Mouse (Mus musculus) Muller cell, postnatal 12 days (primary cell): ENCODE measurements around the gene Sh3rf3.
A peak's percentile ranks its signal among the peaks of the same experiment; 100 is the strongest.

ENCODE experiments used
- DNase-seq: peaks from one replicate; pipeline ENCODE4 v3.0.0-alpha.2; 2015; ENCODE audit errors: inconsistent ontology term

The Sh3rf3 gene

GRCm38 (mm10) chr10:58915301-58916245, 102.4 kb downstream of the Sh3rf3 start:
- DNase-seq, result no peak

GRCm38 (mm10) chr10:58921643-58922188, 108.6 kb downstream of the Sh3rf3 start:
- DNase-seq, result no peak

GRCm38 (mm10) chr10:58922216-58922829, 109.2 kb downstream of the Sh3rf3 start:
- no peak for DNase-seq

GRCm38 (mm10) chr10:58922993-58923392, 109.8 kb downstream of the Sh3rf3 start:
- no peak for DNase-seq

GRCm38 (mm10) chr10:58926578-58926977, 113.4 kb downstream of the Sh3rf3 start:
- DNase-seq, result no peak

GRCm38 (mm10) chr10:58928952-58929442, 115.8 kb downstream of the Sh3rf3 start:
- DNase-seq, result peak; percentile 89

- peak; percentile 56 for DNase-seq
Measured at GRCm38 (mm10) chr10:58932151-58932773, 119.1 kb downstream of the Sh3rf3 start.

- DNase-seq, result peak; percentile 91
Measured at GRCm38 (mm10) chr10:58935606-58936005, 122.4 kb downstream of the Sh3rf3 start.

- DNase-seq, result peak; percentile 80
Measured at GRCm38 (mm10) chr10:58936441-58936860, 123.3 kb downstream of the Sh3rf3 start.

- peak; percentile 49 for DNase-seq
Measured at GRCm38 (mm10) chr10:58937521-58937920, 124.4 kb downstream of the Sh3rf3 start.

GRCm38 (mm10) chr10:58942819-58943218, 129.7 kb downstream of the Sh3rf3 start:
- DNase-seq, result no peak

- no peak for DNase-seq
Measured at GRCm38 (mm10) chr10:58943661-58944400, 130.7 kb downstream of the Sh3rf3 start.

- no peak for DNase-seq
Measured at GRCm38 (mm10) chr10:58944930-58945329, 131.8 kb downstream of the Sh3rf3 start.

- no peak for DNase-seq
Measured at GRCm38 (mm10) chr10:58949770-58950638, 136.8 kb downstream of the Sh3rf3 start.

- no peak for DNase-seq
Measured at GRCm38 (mm10) chr10:58960193-58960592, 147.0 kb downstream of the Sh3rf3 start.

GRCm38 (mm10) chr10:58968236-58968635, 155.1 kb downstream of the Sh3rf3 start:
- no peak for DNase-seq

GRCm38 (mm10) chr10:58969351-58969750, 156.2 kb downstream of the Sh3rf3 start:
- DNase-seq, result peak; percentile 66

- no peak for DNase-seq
Measured at GRCm38 (mm10) chr10:58972115-58972514, 159.0 kb downstream of the Sh3rf3 start.

- no peak for DNase-seq
Measured at GRCm38 (mm10) chr10:58974138-58974537, 161.0 kb downstream of the Sh3rf3 start.

- DNase-seq, result no peak
Measured at GRCm38 (mm10) chr10:58979320-58979959, 166.3 kb downstream of the Sh3rf3 start.
